Mouse (Mus musculus) lung, postnatal 0 days (tissue): ENCODE measurements at regions not wholly inside any gene's neighbourhood (a gene's known extent, or its start where the extent isn't known, plus 50 kb on each side); places are given as distances from the start of the nearest gene placed in this dataset.

Source experiments
- ATAC-seq: fragments of 200-750 bp; cut with Nextera tagmentation; 2 replicates; pipeline ENCODE4 v1.8.0; 2017; ENCODE audit warnings: moderate library complexity
- DNase-seq: peaks from one replicate; pipeline ENCODE4 v3.0.0-alpha.2; 2016; ENCODE audit warnings: low spot score
- H3K27ac ChIP-seq: fragments of 300-500 bp; sonication (generic); 2 replicates; pipeline ENCODE4 v1.5.1; 2014; ENCODE audit warnings: antibody characterized with exemption, mild to moderate bottlenecking, low read length, mixed read lengths
- H3K27me3 ChIP-seq: fragments of 300-500 bp; sonication (generic); replicated peaks from 2 replicates; pipeline ENCODE4 v1.6.1; 2014; ENCODE audit warnings: low read length, mixed read lengths; ENCODE audit not compliant: insufficient read depth
- H3K36me3 ChIP-seq: fragments of 300-500 bp; sonication (generic); 2 replicates; pipeline ENCODE4 v1.6.1; 2014; ENCODE audit warnings: low read length, mixed read lengths; ENCODE audit not compliant: insufficient read depth
- H3K4me1 ChIP-seq: fragments of 300-500 bp; sonication (generic); 2 replicates; pipeline ENCODE4 v1.6.1; 2014; ENCODE audit warnings: antibody characterized with exemption, low read depth, low read length, mixed read lengths; ENCODE audit not compliant: insufficient read depth
- H3K4me2 ChIP-seq: fragments of 300-500 bp; sonication (generic); replicated peaks from 2 replicates; pipeline ENCODE4 v1.6.1; 2014; ENCODE audit warnings: low read depth, mild to moderate bottlenecking, low read length, moderate library complexity, mixed read lengths
- H3K4me3 ChIP-seq: fragments of 300-500 bp; sonication (generic); 2 replicates; pipeline ENCODE4 v1.5.1; 2014; ENCODE audit warnings: low read depth, low read length
- H3K9ac ChIP-seq: fragments of 300-500 bp; sonication (generic); replicated peaks from 2 replicates; pipeline ENCODE4 v1.6.1; 2014; ENCODE audit warnings: low read depth, mild to moderate bottlenecking
- H3K9me3 ChIP-seq: fragments of 300-500 bp; sonication (generic); 2 replicates; pipeline ENCODE4 v1.6.1; 2016; ENCODE audit warnings: low read length, mixed read lengths
- CTCF ChIP-seq: IDR thresholded peaks from 2 replicates; pipeline ENCODE4 v1.5.1; 2016; ENCODE audit warnings: antibody characterized with exemption, mild to moderate bottlenecking
- EP300 ChIP-seq: IDR thresholded peaks from 2 replicates; pipeline ENCODE4 v1.6.1; 2016; ENCODE audit warnings: antibody characterized with exemption, mild to moderate bottlenecking, control low read depth
- WGBS: fragments of 180-500 bp; shearing (Covaris S2); extraction: QIAGEN DNeasy Blood & Tissue Kit; methylation state at CpG from one replicate; pipeline ENCODE4 v1.1.7; 2014; 5-methylcytosine and 5-hydroxymethylcytosine counted together

- Histone ChIP-seq H3K27ac (no peak overlapping the region), H3K36me3 (no peaks in the 10 kb centered on the region), H3K4me1 (no peaks in the 10 kb centered on the region), H3K4me3 (no peak overlapping the region), H3K27me3 (no peaks in the 10 kb centered on the region), H3K4me2 (no peak overlapping the region), H3K9ac (no peak overlapping the region), H3K9me3 (no peaks in the 10 kb centered on the region)
- TF ChIP-seq EP300 (no peak), CTCF (no peak)
- WGBS = 36% methylated on average over 4 of the region's 4 CpGs
- DNase-seq = peak; percentile 15
- ATAC-seq = no peak
Observed at GRCm38 (mm10) chr8:81106763-81107509, 92.2 kb upstream of the Usp38 start.

GRCm38 (mm10) chr8:81098963-81099362, 84.2 kb upstream of the Usp38 start:
- Histone ChIP-seq H3K4me1 (no peaks in the 10 kb centered on the region), H3K9me3 (no peaks in the 10 kb centered on the region), H3K9ac (no peak overlapping the region), H3K4me3 (no peak overlapping the region), H3K27me3 (no peaks in the 10 kb centered on the region), H3K4me2 (no peak overlapping the region), H3K36me3 (no peaks in the 10 kb centered on the region), H3K27ac (no peak overlapping the region)
- TF ChIP-seq EP300 = no peak
- no peak for TF ChIP-seq CTCF
- WGBS = 55% methylated on average over 2 of the region's 2 CpGs
- DNase-seq (no peak), ATAC-seq (no peak)

- no peaks in the 10 kb centered on the region for H3K4me1 ChIP-seq
- ATAC-seq = peak; percentile 52
- H3K27ac ChIP-seq = no peak overlapping the region
- H3K36me3 ChIP-seq = no peaks in the 10 kb centered on the region
- no peaks in the 10 kb centered on the region for H3K27me3 ChIP-seq
- 30% methylated on average over 9 of the region's 9 CpGs for WGBS
- H3K4me3 ChIP-seq = no peak overlapping the region
- no peak overlapping the region for H3K9ac ChIP-seq
- H3K4me2 ChIP-seq = no peak overlapping the region
- peak; percentile 12 for DNase-seq
- H3K9me3 ChIP-seq = no peaks in the 10 kb centered on the region
- TF ChIP-seq EP300 (no peak), CTCF (no peak)
Observed at GRCm38 (mm10) chr8:81097076-81097819, 82.5 kb upstream of the Usp38 start.

- H3K27ac ChIP-seq = no peak overlapping the region
- ATAC-seq = no peak
- WGBS = 25% methylated on average over 2 of the region's 2 CpGs
Observed at GRCm38 (mm10) chr8:81095237-81095636, 80.5 kb upstream of the Usp38 start.

GRCm38 (mm10) chr8:81080865-81081637, 66.3 kb upstream of the Usp38 start:
- DNase-seq (no peak), ATAC-seq (no peak)
- H3K27ac ChIP-seq = no peak overlapping the region
- no peak overlapping the region for H3K4me2 ChIP-seq
- no peak overlapping the region for H3K9ac ChIP-seq
- TF ChIP-seq EP300 (no peak), CTCF (no peak)
- no peaks in the 10 kb centered on the region for H3K27me3 ChIP-seq
- no peaks in the 10 kb centered on the region for H3K9me3 ChIP-seq
- no peak overlapping the region for H3K4me3 ChIP-seq
- H3K4me1 ChIP-seq = no peaks in the 10 kb centered on the region
- H3K36me3 ChIP-seq = no peaks in the 10 kb centered on the region
- WGBS = 63% methylated on average over 12 of the region's 12 CpGs

More at GRCm38 (mm10) chr8:81095237-81095636, 80.5 kb upstream of the Usp38 start:
- Histone ChIP-seq H3K4me3 (no peak overlapping the region), H3K4me1 (no peaks in the 10 kb centered on the region), H3K36me3 (no peaks in the 10 kb centered on the region), H3K4me2 (no peak overlapping the region), H3K9ac (no peak overlapping the region), H3K27me3 (no peaks in the 10 kb centered on the region), H3K9me3 (no peaks in the 10 kb centered on the region)
- TF ChIP-seq CTCF (no peak), EP300 (no peak)
- DNase-seq = no peak

GRCm38 (mm10) chr8:81079887-81080300, 65.2 kb upstream of the Usp38 start:
- Histone ChIP-seq H3K27ac (no peak overlapping the region), H3K36me3 (no peaks in the 10 kb centered on the region), H3K4me2 (no peak overlapping the region), H3K9me3 (no peaks in the 10 kb centered on the region), H3K4me3 (no peak overlapping the region), H3K4me1 (no peaks in the 10 kb centered on the region), H3K9ac (no peak overlapping the region), H3K27me3 (no peaks in the 10 kb centered on the region)
- TF ChIP-seq CTCF (no peak), EP300 (no peak)
- no peak for DNase-seq
- no peak for ATAC-seq
- 60% methylated on average over 8 of the region's 8 CpGs for WGBS
